Mouse (Mus musculus) liver, adult 2 months (tissue): ENCODE results near the gene Phf21b.

Experiments
- CTCF ChIP-seq: fragments of 200-500 bp; IDR thresholded peaks from 2 replicates; pipeline ENCODE4 v1.5.1; 2011; ENCODE audit warnings: low read depth, low read length, control low read depth
- POLR2A ChIP-seq: fragments of 200-500 bp; IDR thresholded peaks from 2 replicates; pipeline ENCODE4 v1.6.1; 2011; ENCODE audit warnings: low read length, control low read depth; ENCODE audit not compliant: insufficient read depth; ENCODE audit errors: extremely low read depth

- TF ChIP-seq POLR2A (no peak), CTCF (no peak)
Observed at GRCm38 (mm10) chr15:84839521-84839920, 16.3 kb downstream of the Phf21b start.
